Mouse (Mus musculus): ENCODE measurements at regions not wholly inside any gene's neighbourhood (a gene's known extent, or its start where the extent isn't known, plus 50 kb on each side); places are given as distances from the start of the nearest gene placed in this dataset.

DNA sequence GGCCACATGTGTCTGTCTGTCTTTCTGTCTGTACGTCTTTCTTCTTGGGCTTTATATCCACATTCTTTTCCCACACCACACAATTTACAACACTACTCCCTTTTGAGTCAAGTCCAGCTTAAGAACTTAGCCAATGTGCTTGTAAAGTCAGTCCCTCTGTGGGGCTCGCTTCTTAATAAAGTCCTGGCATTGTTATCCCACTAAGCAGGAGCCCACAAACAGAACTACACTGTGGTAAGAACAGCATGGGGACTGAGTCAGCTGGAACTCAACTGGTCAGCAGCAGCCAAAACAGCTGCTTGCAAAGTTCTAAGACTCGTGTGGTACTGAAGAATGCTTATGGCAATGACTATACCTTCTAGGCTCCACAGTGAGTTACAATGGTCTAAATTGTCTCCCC is 193.5 kb upstream of the Cxcl12 start:
- Histone ChIP-seq H3K4me1 (ENCODE audit: insufficient read depth, low read length) (no peaks in the 10 kb centered on the region), H3K9me3 (ENCODE audit: low read length) (no peaks in the 10 kb centered on the region), H3K4me2 (ENCODE audit: low read depth, low read length, poor library complexity, severe bottlenecking) (no peak overlapping the region), H3K27me3 (ENCODE audit: insufficient read depth, low read length) (no peaks in the 10 kb centered on the region), H3K4me3 (ENCODE audit: low read depth, low read length) (no peak overlapping the region), H3K27ac (ENCODE audit: low read depth, low read length) (no peak overlapping the region), H3K9ac (replicated peaks; ENCODE audit: low read length, poor library complexity, severe bottlenecking) (no peak overlapping the region), H3K36me3 (ENCODE audit: insufficient read depth, low read length) (no peaks in the 10 kb centered on the region)
- 75% methylated on average over 3 of the region's 3 CpGs for WGBS
- TF ChIP-seq CTCF (IDR thresholded peaks at IDR 0.05) = no peak
- DNase-seq (ENCODE audit: low spot score) (no peak), ATAC-seq (ENCODE audit: low FRiP score) (no peak)

DNA sequence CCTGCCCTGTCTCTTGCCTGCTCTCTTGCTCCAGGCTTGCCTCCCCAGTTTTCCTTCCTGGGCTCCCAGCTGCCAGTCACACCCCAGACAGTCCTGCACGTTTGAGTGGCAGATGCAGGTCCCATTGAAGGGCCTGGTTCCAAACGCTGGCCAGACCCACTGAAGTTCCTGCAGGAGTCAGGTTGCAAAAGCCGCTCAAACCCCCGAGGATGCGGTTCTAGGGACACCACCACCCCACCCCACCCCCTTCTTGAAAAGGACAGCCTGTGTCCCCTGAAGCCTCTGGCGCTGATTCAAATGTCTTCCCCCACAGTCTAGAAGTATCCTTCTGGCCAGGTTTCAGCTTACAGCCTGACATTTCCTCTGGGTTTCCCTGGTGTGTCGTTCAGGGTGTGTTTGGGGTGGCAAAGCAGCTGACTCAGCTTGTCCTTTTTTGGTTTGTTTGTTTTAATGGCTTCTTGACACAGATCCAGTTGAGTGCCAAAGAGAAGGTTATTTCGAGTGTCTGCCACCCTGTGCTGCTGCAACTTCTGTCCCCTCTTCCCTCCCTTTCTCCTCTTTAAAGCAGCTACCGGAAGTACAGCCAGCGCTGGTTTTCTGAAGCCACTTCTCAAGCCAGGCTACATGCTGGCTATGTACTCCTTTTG is 187.9 kb upstream of the Cxcl12 start:
- ATAC-seq (ENCODE audit: low FRiP score) (no peak), DNase-seq (ENCODE audit: low spot score) (peak; percentile 62)
- Histone ChIP-seq H3K9me3 (ENCODE audit: low read length) (no peaks in the 10 kb centered on the region), H3K4me2 (ENCODE audit: low read depth, low read length, poor library complexity, severe bottlenecking) (no peak overlapping the region), H3K9ac (replicated peaks; ENCODE audit: low read length, poor library complexity, severe bottlenecking) (no peak overlapping the region), H3K27ac (ENCODE audit: low read depth, low read length) (no peak overlapping the region), H3K4me3 (ENCODE audit: low read depth, low read length) (no peak overlapping the region), H3K27me3 (ENCODE audit: insufficient read depth, low read length) (no peaks in the 10 kb centered on the region), H3K36me3 (ENCODE audit: insufficient read depth, low read length) (no peaks in the 10 kb centered on the region), H3K4me1 (ENCODE audit: insufficient read depth, low read length) (0 out of 2 replicates have a peak, but pooled peaks cover 6% of the 10 kb centered on the region)
- 14% methylated on average over 10 of the region's 10 CpGs for WGBS
- TF ChIP-seq CTCF (IDR thresholded peaks at IDR 0.05) = no peak

DNA sequence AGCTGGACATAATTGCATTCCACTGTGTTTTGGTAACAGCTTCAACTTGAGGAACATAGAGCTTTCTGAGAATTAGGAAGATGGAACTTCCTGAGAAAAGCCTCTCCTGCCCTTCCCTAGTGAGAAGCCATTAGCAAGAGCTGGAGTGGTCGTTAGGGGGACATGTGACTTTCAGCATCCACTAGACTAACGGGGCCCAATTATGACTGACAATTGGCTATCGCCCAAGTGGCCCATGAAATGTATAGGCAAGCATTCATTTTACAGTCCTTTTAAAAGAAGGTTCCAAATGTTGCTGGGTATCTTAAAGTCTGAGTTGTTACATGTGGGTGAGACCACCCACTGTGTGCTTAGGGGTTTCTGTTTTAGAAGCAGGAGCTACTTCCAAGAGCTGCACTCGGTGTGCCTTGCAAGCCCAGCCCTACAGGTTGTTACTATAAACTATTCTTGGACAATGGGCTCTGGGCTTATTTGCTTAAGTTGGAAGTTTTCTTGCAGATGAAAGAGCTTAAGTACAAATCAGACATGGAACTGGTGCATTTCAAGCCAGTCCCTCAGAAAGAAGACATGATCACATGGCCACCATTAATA is 183.1 kb upstream of the Cxcl12 start:
- Histone ChIP-seq H3K4me1 (ENCODE audit: insufficient read depth, low read length) (peaks cover 3% of the 10 kb centered on the region; the same call in 1 of the 2 replicates), H3K4me3 (ENCODE audit: low read depth, low read length) (no peak overlapping the region), H3K9ac (replicated peaks; ENCODE audit: low read length, poor library complexity, severe bottlenecking) (no peak overlapping the region), H3K27me3 (ENCODE audit: insufficient read depth, low read length) (no peaks in the 10 kb centered on the region), H3K36me3 (ENCODE audit: insufficient read depth, low read length) (no peaks in the 10 kb centered on the region), H3K4me2 (ENCODE audit: low read depth, low read length, poor library complexity, severe bottlenecking) (no peak overlapping the region), H3K9me3 (ENCODE audit: low read length) (no peaks in the 10 kb centered on the region), H3K27ac (ENCODE audit: low read depth, low read length) (no peak overlapping the region)
- TF ChIP-seq CTCF (IDR thresholded peaks at IDR 0.05) = no peak
- WGBS = 87% methylated on average over 4 of the region's 4 CpGs
- ATAC-seq (ENCODE audit: low FRiP score) = no peak
- DNase-seq (ENCODE audit: low spot score) = no peak

DNA sequence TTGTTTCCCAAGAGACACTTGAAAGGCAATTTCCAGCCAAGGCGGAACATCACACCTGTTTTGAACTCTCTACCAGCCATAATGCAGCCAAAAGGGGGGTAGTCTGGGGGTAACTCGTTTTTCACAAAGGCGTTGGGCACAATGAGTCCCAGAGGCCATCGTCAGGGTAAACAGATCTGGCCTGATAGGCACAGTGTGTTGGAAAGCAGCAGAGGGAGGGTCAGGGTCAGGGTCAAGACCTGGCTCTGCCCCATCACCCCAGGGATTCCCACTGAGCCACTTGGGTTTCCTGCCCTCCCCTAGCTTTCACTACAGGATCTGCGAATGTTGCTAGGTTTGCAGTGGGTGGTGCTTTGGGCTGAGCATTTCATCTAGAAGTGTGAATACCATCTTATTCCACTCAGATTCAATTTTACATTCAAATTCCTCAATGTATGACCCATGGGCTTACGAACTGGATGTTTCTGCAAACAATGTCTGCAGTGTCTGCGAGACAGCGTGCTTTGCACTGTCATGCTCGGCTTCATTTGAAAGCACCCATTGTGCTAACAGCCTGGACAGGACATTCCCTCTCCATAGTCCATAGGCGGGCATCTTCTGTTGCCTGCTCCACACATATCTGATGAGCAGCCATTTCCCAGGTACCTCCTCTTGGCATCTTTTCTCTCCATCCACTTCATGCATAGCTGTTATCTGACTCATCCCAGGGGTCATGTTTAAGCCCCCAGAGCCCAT is 181.9 kb upstream of the Cxcl12 start:
- no peak for ATAC-seq (ENCODE audit: low FRiP score)

DNA sequence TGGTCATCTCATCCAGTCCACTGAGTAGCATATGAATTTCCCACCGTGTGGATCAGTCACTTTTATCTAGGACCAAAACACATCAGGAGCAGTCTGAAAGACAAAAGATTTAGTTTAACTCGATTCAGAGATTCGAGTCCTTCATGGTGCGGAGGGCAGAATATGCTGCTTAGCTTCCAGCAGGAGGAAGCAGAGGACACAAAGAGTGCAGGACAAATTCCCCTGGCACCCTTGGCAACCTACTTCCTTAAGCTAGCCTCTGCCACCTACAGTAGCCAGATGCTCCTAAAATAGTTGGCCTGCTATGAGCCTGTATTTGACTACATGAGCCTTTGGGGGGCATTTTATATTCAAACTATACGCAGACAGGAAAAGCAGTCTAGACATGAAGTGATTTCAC is 181.1 kb upstream of the Cxcl12 start:
- WGBS = 68% methylated on average over 5 of the region's 5 CpGs
- Histone ChIP-seq H3K36me3 (ENCODE audit: insufficient read depth, low read length) (no peaks in the 10 kb centered on the region), H3K4me1 (ENCODE audit: insufficient read depth, low read length) (no peaks in the 10 kb centered on the region; the same call in 1 of the 2 replicates), H3K27ac (ENCODE audit: low read depth, low read length) (no peak overlapping the region), H3K9me3 (ENCODE audit: low read length) (no peaks in the 10 kb centered on the region), H3K9ac (replicated peaks; ENCODE audit: low read length, poor library complexity, severe bottlenecking) (no peak overlapping the region), H3K4me2 (ENCODE audit: low read depth, low read length, poor library complexity, severe bottlenecking) (no peak overlapping the region), H3K27me3 (ENCODE audit: insufficient read depth, low read length) (no peaks in the 10 kb centered on the region), H3K4me3 (ENCODE audit: low read depth, low read length) (no peak overlapping the region)
- TF ChIP-seq CTCF (IDR thresholded peaks at IDR 0.05) = peak; percentile 28; the same call in 1 of the 2 replicates
- DNase-seq (ENCODE audit: low spot score) (peak; percentile 36), ATAC-seq (ENCODE audit: low FRiP score) (no peak)

More for the DNA sequence above, 181.9 kb upstream of the Cxcl12 start:
- Histone ChIP-seq H3K27me3 (ENCODE audit: insufficient read depth, low read length) (no peaks in the 10 kb centered on the region), H3K36me3 (ENCODE audit: insufficient read depth, low read length) (no peaks in the 10 kb centered on the region), H3K4me2 (ENCODE audit: low read depth, low read length, poor library complexity, severe bottlenecking) (no peak overlapping the region), H3K4me3 (ENCODE audit: low read depth, low read length) (no peak overlapping the region), H3K4me1 (ENCODE audit: insufficient read depth, low read length) (no peaks in the 10 kb centered on the region; the same call in 1 of the 2 replicates), H3K9me3 (ENCODE audit: low read length) (no peaks in the 10 kb centered on the region), H3K9ac (replicated peaks; ENCODE audit: low read length, poor library complexity, severe bottlenecking) (no peak overlapping the region), H3K27ac (ENCODE audit: low read depth, low read length) (no peak overlapping the region)
- no peak for TF ChIP-seq CTCF (IDR thresholded peaks at IDR 0.05)
- no peak for DNase-seq (ENCODE audit: low spot score)
- 24% methylated on average over 10 of the region's 10 CpGs for WGBS
